Mouse (Mus musculus): ENCODE data around the gene Polg. TPM values are rescaled to one million over a fixed set of nuclear protein-coding genes. Genes with fewer than 3 reads are reported as not detected.

Polg gene
- total RNA-seq (2021): 10 to 100 TPM; 28.8 to 33.0 TPM
- long read RNA-seq, experiment 1, full-length matches to known transcripts: 24 of 37 reads
- long read RNA-seq, experiment 1, partial matches to known transcripts: 9 of 37 reads
- long read RNA-seq, experiment 1, other reads (novel, unspliced or antisense): 4 of 37 reads
- long read RNA-seq, experiment 2, full-length matches to known transcripts: 36 of 49 reads
- long read RNA-seq, experiment 2, partial matches to known transcripts: 6 of 49 reads
- long read RNA-seq, experiment 2, other reads (novel, unspliced or antisense): 7 of 49 reads

- intact Hi-C loops (cut with DNase I; ENCODE audit: low total_unique reads): no loop called here
- peak; percentile 98 for DNase-seq
Measured at GRCm38 (mm10) chr7:79466053-79466901, at the start of gene Polg. Gene Polg, minus strand, starts transcription at chr7:79466362.

- DNase-seq: no peak
- intact Hi-C loops (cut with DNase I; ENCODE audit: low total_unique reads): no loop called here
Measured at GRCm38 (mm10) chr7:79515861-79516260, 49.7 kb upstream of the Polg start.

GRCm38 (mm10) chr7:79515221-79515743 is 49.1 kb upstream of the Polg start:
- intact Hi-C loops (cut with DNase I; ENCODE audit: low total_unique reads): no loop called here
- DNase-seq: no peak

GRCm38 (mm10) chr7:79514361-79514881 is 48.3 kb upstream of the Polg start:
- intact Hi-C loops (cut with DNase I; ENCODE audit: low total_unique reads): no loop called here
- DNase-seq: no peak

- intact Hi-C loops (cut with DNase I; ENCODE audit: low total_unique reads): no loop called here
- DNase-seq: no peak
Measured at GRCm38 (mm10) chr7:79513466-79513865, 47.3 kb upstream of the Polg start.

- intact Hi-C loops (cut with DNase I; ENCODE audit: low total_unique reads): no loop called here
- no peak for DNase-seq
Measured at GRCm38 (mm10) chr7:79512496-79512895, 46.3 kb upstream of the Polg start.

- no peak for DNase-seq
- intact Hi-C loops (cut with DNase I; ENCODE audit: low total_unique reads): no loop called here
Measured at GRCm38 (mm10) chr7:79511656-79512055, 45.5 kb upstream of the Polg start.

- intact Hi-C loops (cut with DNase I; ENCODE audit: low total_unique reads): no loop called here
- DNase-seq: no peak
Measured at GRCm38 (mm10) chr7:79511181-79511580, 45.0 kb upstream of the Polg start.

GRCm38 (mm10) chr7:79510686-79511085 is 44.5 kb upstream of the Polg start:
- intact Hi-C loops (cut with DNase I; ENCODE audit: low total_unique reads): no loop called here

GRCm38 (mm10) chr7:79509710-79510109 is 43.5 kb upstream of the Polg start:
- DNase-seq: no peak
- intact Hi-C loops (cut with DNase I; ENCODE audit: low total_unique reads): no loop called here

More at GRCm38 (mm10) chr7:79510686-79511085, 44.5 kb upstream of the Polg start:
- DNase-seq: no peak

GRCm38 (mm10) chr7:79509235-79509607 is 43.1 kb upstream of the Polg start:
- DNase-seq: no peak
- intact Hi-C loops (cut with DNase I; ENCODE audit: low total_unique reads): no loop called here

- DNase-seq: no peak
- intact Hi-C loops (cut with DNase I; ENCODE audit: low total_unique reads): no loop called here
Measured at GRCm38 (mm10) chr7:79508280-79509234, 42.4 kb upstream of the Polg start.

- DNase-seq: no peak
- intact Hi-C loops (cut with DNase I; ENCODE audit: low total_unique reads): no loop called here
Measured at GRCm38 (mm10) chr7:79507756-79508155, 41.6 kb upstream of the Polg start.

- no peak for DNase-seq
- intact Hi-C loops (cut with DNase I; ENCODE audit: low total_unique reads): no loop called here
Measured at GRCm38 (mm10) chr7:79507101-79507705, 41.0 kb upstream of the Polg start.

- DNase-seq: no peak
- intact Hi-C loops (cut with DNase I; ENCODE audit: low total_unique reads): no loop called here
Measured at GRCm38 (mm10) chr7:79506531-79507090, 40.4 kb upstream of the Polg start.

GRCm38 (mm10) chr7:79505876-79506530 is 39.8 kb upstream of the Polg start:
- no peak for DNase-seq
- intact Hi-C loops (cut with DNase I; ENCODE audit: low total_unique reads): no loop called here

GRCm38 (mm10) chr7:79505376-79505775 is 39.2 kb upstream of the Polg start:
- no peak for DNase-seq
- intact Hi-C loops (cut with DNase I; ENCODE audit: low total_unique reads): no loop called here

- DNase-seq: no peak
- intact Hi-C loops (cut with DNase I; ENCODE audit: low total_unique reads): loop anchor here (5.0 kb wide), 1 partner anchor 33 kb away; no protein-coding TSS in a partner anchor
Measured at GRCm38 (mm10) chr7:79504723-79505122, 38.6 kb upstream of the Polg start.
